Mouse (Mus musculus) neural tube, embryonic 14.5 days (tissue): ENCODE results near the gene Gm21738. TPM values are rescaled to one million over a fixed set of nuclear protein-coding genes. Genes with fewer than 3 reads are reported as not detected.
"Not testable (repeated sequence)": the region's sequence is repeated elsewhere in the genome, so short reads cannot be mapped to it uniquely, and the experiment has no call there.

Experiments
- ATAC-seq: fragments of 200-750 bp; cut with Nextera tagmentation; 2 replicates; pipeline ENCODE4 v1.8.0; 2017; ENCODE audit warnings: low read depth, mild to moderate bottlenecking, moderate TSS enrichment, moderate library complexity
- H3K27ac ChIP-seq: fragments of 300-500 bp; sonication (generic); 2 replicates; pipeline ENCODE4 v1.5.1; 2014; ENCODE audit warnings: low read depth, mild to moderate bottlenecking, control low read depth, low read length, moderate library complexity, mixed read lengths
- H3K27me3 ChIP-seq: fragments of 300-500 bp; sonication (generic); 2 replicates; pipeline ENCODE4 v1.6.1; 2014; ENCODE audit warnings: low read length; ENCODE audit not compliant: control insufficient read depth, insufficient read depth
- H3K36me3 ChIP-seq: fragments of 300-500 bp; sonication (generic); 2 replicates; pipeline ENCODE4 v1.6.1; 2014; ENCODE audit warnings: low read length, mixed read lengths; ENCODE audit not compliant: control insufficient read depth, insufficient read depth
- H3K4me1 ChIP-seq: fragments of 300-500 bp; sonication (generic); 2 replicates; pipeline ENCODE4 v1.6.1; 2014; ENCODE audit warnings: low read length; ENCODE audit not compliant: control insufficient read depth, insufficient read depth
- H3K4me2 ChIP-seq: fragments of 300-500 bp; sonication (generic); 2 replicates; pipeline ENCODE4 v1.6.1; 2014; ENCODE audit warnings: mild to moderate bottlenecking, low read depth, low read length, control low read depth
- H3K4me3 ChIP-seq: fragments of 300-500 bp; sonication (generic); 2 replicates; pipeline ENCODE4 v1.5.1; 2014; ENCODE audit warnings: low read depth, low read length, control low read depth, mixed read lengths
- H3K9ac ChIP-seq: fragments of 300-500 bp; sonication (generic); replicated peaks from 2 replicates; pipeline ENCODE4 v1.6.1; 2014; ENCODE audit warnings: low read depth, mild to moderate bottlenecking, control low read depth, low read length, mixed read lengths
- H3K9me3 ChIP-seq: fragments of 300-500 bp; sonication (generic); 2 replicates; pipeline ENCODE4 v1.6.1; 2016; ENCODE audit warnings: low read length; ENCODE audit not compliant: control insufficient read depth
- WGBS: fragments of 180-500 bp; shearing (Covaris S2); extraction: QIAGEN DNeasy Blood & Tissue Kit; methylation state at CpG from one replicate; pipeline ENCODE4 v1.1.7; 2014; 5-methylcytosine and 5-hydroxymethylcytosine counted together
- polyA plus RNA-seq: library from polyadenylated mRNA; unstranded; fragments of >200 nt; fragmentation: Nextera tagmentation; extraction: Ambion mirVana; gene quantifications from 2 replicates; pipeline ENCODE4 v1.2.1, GENCODE M21; 2014

Gene Gm21738
- 0.53 and 1.4 TPM in 2 replicates for polyA plus RNA-seq

DNA sequence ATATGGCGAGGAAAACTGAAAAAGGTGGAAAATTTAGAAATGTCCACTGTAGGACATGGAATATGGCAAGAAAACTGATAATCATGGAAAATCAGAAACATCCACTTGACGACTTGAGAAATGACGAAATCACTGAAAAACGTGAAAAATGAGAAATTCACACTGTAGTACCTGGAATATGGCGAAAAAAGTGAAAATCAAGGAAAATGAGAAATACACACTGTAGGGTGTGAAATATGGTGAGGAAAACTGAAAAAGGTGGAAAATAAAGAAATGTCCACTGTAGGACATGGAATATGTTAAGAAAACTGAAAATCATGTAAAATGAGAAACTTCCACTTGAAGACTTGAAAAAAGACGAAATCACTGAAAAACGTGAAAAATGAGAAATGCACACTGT, at the start of gene Gm21738:
Gene Gm21738, minus strand, starts transcription at position 101 of the 400 bp plus-strand sequence.
- H3K4me2 ChIP-seq, H3K27me3 ChIP-seq, H3K36me3 ChIP-seq, H3K9me3 ChIP-seq, H3K9ac ChIP-seq, H3K4me1 ChIP-seq, H3K27ac ChIP-seq, ATAC-seq, H3K4me3 ChIP-seq: not testable (repeated sequence)
- 79% methylated on average over 7 of the region's 7 CpGs for WGBS

DNA sequence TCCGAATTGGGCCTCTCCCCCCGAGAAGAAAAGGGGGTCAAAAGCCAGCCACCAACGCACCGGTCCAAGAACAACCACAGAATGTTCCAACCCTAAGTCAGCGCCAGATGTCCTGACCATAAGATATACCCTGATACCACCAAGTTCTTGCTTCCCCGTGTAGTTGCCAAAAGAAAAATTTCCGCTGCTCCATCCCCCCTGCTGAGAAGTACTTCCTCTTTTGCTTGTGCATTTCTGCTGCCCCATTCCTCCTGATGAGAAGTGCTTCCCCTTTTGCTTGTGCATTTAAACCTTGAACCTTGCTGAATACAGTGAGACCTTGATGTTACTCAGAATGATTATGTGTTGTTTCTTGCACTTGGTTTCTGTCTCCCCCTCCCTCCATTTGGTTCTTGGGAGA, 35.0 kb downstream of the Gm21738 start:
- not testable (repeated sequence) for ATAC-seq, H3K4me3 ChIP-seq, H3K9ac ChIP-seq, H3K27ac ChIP-seq, H3K27me3 ChIP-seq, H3K36me3 ChIP-seq, H3K9me3 ChIP-seq, H3K4me2 ChIP-seq, H3K4me1 ChIP-seq
- 89% methylated on average over 7 of the region's 7 CpGs for WGBS

Other genes starting within 250 kb of the Gm21738 start
- 0.22 and 0.46 TPM in 2 replicates for gene Gm2244, start 131.0 kb upstream of the Gm21738 start, polyA plus RNA-seq
- gene Gm2237, start 166.2 kb upstream of the Gm21738 start, polyA plus RNA-seq = 5.7 and 7.9 TPM in 2 replicates
- gene Gm5458, start 183.7 kb upstream of the Gm21738 start, polyA plus RNA-seq = not detected in 2 replicates